Mouse (Mus musculus) lung, postnatal 0 days (tissue): ENCODE data around the gene Ncf2. TPM values are rescaled to one million over a fixed set of nuclear protein-coding genes. Genes with fewer than 3 reads are reported as not detected.
"Not testable (repeated sequence)": the region's sequence is repeated elsewhere in the genome, so short reads cannot be mapped to it uniquely, and the experiment has no call there.

Source experiments
- ATAC-seq: fragments of 200-750 bp; cut with Nextera tagmentation; 2 replicates; pipeline ENCODE4 v1.8.0; 2017; ENCODE audit warnings: moderate library complexity
- DNase-seq: peaks from one replicate; pipeline ENCODE4 v3.0.0-alpha.2; 2016; ENCODE audit warnings: low spot score
- H3K27ac ChIP-seq: fragments of 300-500 bp; sonication (generic); 2 replicates; pipeline ENCODE4 v1.5.1; 2014; ENCODE audit warnings: antibody characterized with exemption, mild to moderate bottlenecking, low read length, mixed read lengths
- H3K27me3 ChIP-seq: fragments of 300-500 bp; sonication (generic); replicated peaks from 2 replicates; pipeline ENCODE4 v1.6.1; 2014; ENCODE audit warnings: low read length, mixed read lengths; ENCODE audit not compliant: insufficient read depth
- H3K36me3 ChIP-seq: fragments of 300-500 bp; sonication (generic); 2 replicates; pipeline ENCODE4 v1.6.1; 2014; ENCODE audit warnings: low read length, mixed read lengths; ENCODE audit not compliant: insufficient read depth
- H3K4me1 ChIP-seq: fragments of 300-500 bp; sonication (generic); 2 replicates; pipeline ENCODE4 v1.6.1; 2014; ENCODE audit warnings: antibody characterized with exemption, low read depth, low read length, mixed read lengths; ENCODE audit not compliant: insufficient read depth
- H3K4me2 ChIP-seq: fragments of 300-500 bp; sonication (generic); replicated peaks from 2 replicates; pipeline ENCODE4 v1.6.1; 2014; ENCODE audit warnings: low read depth, mild to moderate bottlenecking, low read length, moderate library complexity, mixed read lengths
- H3K4me3 ChIP-seq: fragments of 300-500 bp; sonication (generic); 2 replicates; pipeline ENCODE4 v1.5.1; 2014; ENCODE audit warnings: low read depth, low read length
- H3K9ac ChIP-seq: fragments of 300-500 bp; sonication (generic); replicated peaks from 2 replicates; pipeline ENCODE4 v1.6.1; 2014; ENCODE audit warnings: low read depth, mild to moderate bottlenecking
- H3K9me3 ChIP-seq: fragments of 300-500 bp; sonication (generic); 2 replicates; pipeline ENCODE4 v1.6.1; 2016; ENCODE audit warnings: low read length, mixed read lengths
- CTCF ChIP-seq: IDR thresholded peaks from 2 replicates; pipeline ENCODE4 v1.5.1; 2016; ENCODE audit warnings: antibody characterized with exemption, mild to moderate bottlenecking
- EP300 ChIP-seq: IDR thresholded peaks from 2 replicates; pipeline ENCODE4 v1.6.1; 2016; ENCODE audit warnings: antibody characterized with exemption, mild to moderate bottlenecking, control low read depth
- WGBS: fragments of 180-500 bp; shearing (Covaris S2); extraction: QIAGEN DNeasy Blood & Tissue Kit; methylation state at CpG from one replicate; pipeline ENCODE4 v1.1.7; 2014; 5-methylcytosine and 5-hydroxymethylcytosine counted together
- polyA plus RNA-seq: library from polyadenylated mRNA; unstranded; fragments of >200 nt; fragmentation: Nextera tagmentation; extraction: Ambion mirVana; gene quantifications from 2 replicates; pipeline ENCODE4 v1.2.1, GENCODE M21; 2015

Gene Ncf2
- polyA plus RNA-seq, 1 experiment from 2014 or later: 12.0 TPM

GRCm38 (mm10) chr1:152767749-152768488 lies 32.1 kb upstream of the Ncf2 start:
- Histone ChIP-seq H3K27ac (no peak overlapping the region), H3K9me3 (no peaks in the 10 kb centered on the region), H3K9ac (no peak overlapping the region), H3K4me1 (peaks cover 6% of the 10 kb centered on the region; the same call in 1 of the 2 replicates), H3K4me3 (peak overlapping the region; percentile 97), H3K27me3 (no peaks in the 10 kb centered on the region), H3K4me2 (peak overlapping the region; percentile 89), H3K36me3 (peaks cover 24% of the 10 kb centered on the region)
- WGBS: 7% methylated on average over 5 of the region's 5 CpGs
- TF ChIP-seq CTCF (peak; percentile 84), EP300 (no peak)
- peak; percentile 16 for ATAC-seq
- DNase-seq: peak; percentile 90

DNA sequence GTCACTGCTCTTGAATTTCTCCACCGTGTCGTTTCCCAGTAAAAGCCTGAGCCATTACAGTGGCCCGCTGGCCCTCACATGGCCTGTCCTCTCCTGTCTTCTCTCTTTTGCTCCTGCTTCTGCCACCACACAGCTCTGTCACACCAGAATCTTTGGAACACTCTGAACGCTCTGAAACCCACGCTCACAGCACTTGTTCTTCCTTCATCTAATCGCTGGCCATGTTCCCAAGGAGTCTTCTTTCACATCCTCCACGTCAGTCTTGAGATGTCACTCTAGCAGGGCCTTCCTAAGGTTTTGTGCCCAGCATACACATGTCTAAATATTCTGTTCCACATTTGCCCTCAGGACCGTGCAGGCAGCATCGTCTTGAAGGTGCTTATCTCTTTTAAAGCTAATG lies 29.0 kb upstream of the Ncf2 start:
- H3K27ac ChIP-seq: no peak overlapping the region
- no peak for DNase-seq
- H3K36me3 ChIP-seq: peaks cover 32% of the 10 kb centered on the region
- 88% methylated on average over 9 of the region's 9 CpGs for WGBS
- no peak overlapping the region for H3K4me3 ChIP-seq
- no peaks in the 10 kb centered on the region for H3K9me3 ChIP-seq
- H3K4me1 ChIP-seq: peaks cover under 1% of the 10 kb centered on the region; the same call in 1 of the 2 replicates
- ATAC-seq: no peak
- H3K4me2 ChIP-seq: no peak overlapping the region
- TF ChIP-seq CTCF (no peak), EP300 (no peak)
- H3K27me3 ChIP-seq: no peaks in the 10 kb centered on the region
- H3K9ac ChIP-seq: no peak overlapping the region

- H3K36me3 ChIP-seq: peaks cover 29% of the 10 kb centered on the region
- H3K4me3 ChIP-seq, H3K9me3 ChIP-seq, H3K9ac ChIP-seq, H3K4me2 ChIP-seq, H3K27me3 ChIP-seq, DNase-seq, H3K27ac ChIP-seq, H3K4me1 ChIP-seq, ATAC-seq: not testable (repeated sequence)
- WGBS: 70% methylated on average over 3 of the region's 3 CpGs
These were observed 25.4 kb upstream of the Ncf2 start for GRCm38 (mm10) chr1:152774601-152775000.

DNA sequence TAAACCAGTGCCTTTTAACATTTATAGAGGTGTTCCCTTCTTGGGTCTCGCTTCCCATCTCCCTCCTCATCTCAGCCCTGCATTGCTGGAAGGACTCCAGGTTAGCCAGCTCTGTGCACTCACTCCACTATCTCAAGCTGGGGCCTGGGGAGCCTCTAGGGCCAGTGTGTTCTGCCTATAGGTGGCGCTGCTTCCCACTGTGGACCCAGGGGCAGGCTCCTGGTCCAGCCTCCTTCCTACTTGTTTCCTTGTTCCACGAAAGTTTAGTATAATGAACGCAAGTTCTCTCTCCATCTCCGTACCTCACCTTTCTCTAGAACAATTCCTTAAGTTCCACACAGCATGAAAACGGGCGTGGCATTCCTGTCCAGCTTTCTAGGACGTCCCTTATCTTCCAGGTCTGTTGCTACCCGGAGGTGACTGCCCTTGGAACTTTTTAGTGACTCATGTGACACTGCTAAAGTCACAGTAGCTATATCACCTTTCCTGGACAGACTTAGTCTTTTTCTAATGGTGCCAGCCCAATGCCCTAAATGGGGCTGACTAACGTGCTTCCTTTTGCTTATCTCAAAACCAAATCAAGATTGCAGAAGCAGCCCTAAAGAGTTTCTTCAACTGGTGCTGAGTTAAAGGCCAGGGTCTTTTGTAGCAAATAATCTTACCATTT lies 20.8 kb upstream of the Ncf2 start:
- H3K27ac ChIP-seq: no peak overlapping the region
- ATAC-seq (peak; percentile 88), DNase-seq (peak; percentile 70)
- no peak overlapping the region for H3K4me3 ChIP-seq
- no peaks in the 10 kb centered on the region for H3K9me3 ChIP-seq
- TF ChIP-seq CTCF (peak; percentile 87), EP300 (no peak)
- no peak overlapping the region for H3K9ac ChIP-seq
- H3K4me1 ChIP-seq: no peaks in the 10 kb centered on the region
- 18% methylated on average over 10 of the region's 10 CpGs for WGBS
- no peak overlapping the region for H3K4me2 ChIP-seq
- peaks cover 13% of the 10 kb centered on the region for H3K36me3 ChIP-seq
- no peaks in the 10 kb centered on the region for H3K27me3 ChIP-seq

GRCm38 (mm10) chr1:152784620-152785019 lies 15.4 kb upstream of the Ncf2 start:
- Histone ChIP-seq H3K4me2 (no peak overlapping the region), H3K27me3 (no peaks in the 10 kb centered on the region), H3K9me3 (no peaks in the 10 kb centered on the region), H3K9ac (no peak overlapping the region), H3K4me3 (no peak overlapping the region), H3K27ac (no peak overlapping the region), H3K4me1 (no peaks in the 10 kb centered on the region), H3K36me3 (no peaks in the 10 kb centered on the region)
- 97% methylated on average over 8 of the region's 8 CpGs for WGBS
- no peak for DNase-seq
- TF ChIP-seq CTCF (no peak), EP300 (no peak)
- no peak for ATAC-seq

- H3K9ac ChIP-seq, H3K4me3 ChIP-seq, ATAC-seq, DNase-seq, H3K27me3 ChIP-seq, H3K4me2 ChIP-seq, H3K36me3 ChIP-seq, H3K9me3 ChIP-seq, H3K27ac ChIP-seq, H3K4me1 ChIP-seq: not testable (repeated sequence)
- WGBS: 81% methylated on average over 3 of the region's 3 CpGs
These were observed 14.5 kb upstream of the Ncf2 start for GRCm38 (mm10) chr1:152785446-152785845.
